In genomic region chr14:122344272-122345224, GRCm38 (mm10) we compare ENCODE assay signal across 18 mouse cellular contexts.
DNase-seq lines count a peak whose midpoint lies in the region; ATAC-seq lines count a peak whose summit lies in the region.
"Had no signal": no experiment of that assay in that cellular context is flagged by ENCODE, and none has a peak within 500 bp of the region (broad histone marks: within the 10 kb centered on the region; RNA-seq: fewer than 3 reads in every experiment).

No protein-coding gene starts in this region.

- peak overlapping the region; percentile 6; the same call in 1 of the 2 replicates for H3K4me3 ChIP-seq in hindbrain, embryonic 15.5 days
- H3K4me3 ChIP-seq: embryonic facial prominence, embryonic 10.5 days; gastrocnemius, adult 2 months; limb, embryonic 15.5 days had no signal

- no peaks in the 10 kb centered on the region for H3K9me3 ChIP-seq in hindbrain, embryonic 15.5 days
- H3K9me3 ChIP-seq: embryonic facial prominence, embryonic 10.5 days; limb, embryonic 15.5 days had no signal

- H3K27ac ChIP-seq in hindbrain, embryonic 15.5 days (replicated peaks), result peak overlapping the region; percentile 6
- H3K27ac ChIP-seq: embryonic facial prominence, embryonic 10.5 days; gastrocnemius, adult 2 months; limb, embryonic 15.5 days; stomach, postnatal 0 days had no signal

- H3K9ac ChIP-seq in hindbrain, embryonic 15.5 days, result no peak overlapping the region
- H3K9ac ChIP-seq: limb, embryonic 15.5 days had no signal

- WGBS in hindbrain, embryonic 15.5 days, result 51% methylated on average over 18 of the region's 18 CpGs

- H3K36me3 ChIP-seq in hindbrain, embryonic 15.5 days, result no peaks in the 10 kb centered on the region
- H3K36me3 ChIP-seq: embryonic facial prominence, embryonic 10.5 days; limb, embryonic 15.5 days had no signal

- peaks cover 3% of the 10 kb centered on the region for H3K4me1 ChIP-seq in hindbrain, embryonic 15.5 days (replicated peaks)
- H3K4me1 ChIP-seq: limb, embryonic 15.5 days had no signal

- peak overlapping the region; percentile 34 for H3K4me2 ChIP-seq in hindbrain, embryonic 15.5 days
- H3K4me2 ChIP-seq: limb, embryonic 15.5 days had no signal

- H3K27me3 ChIP-seq in hindbrain, embryonic 15.5 days, result no peaks in the 10 kb centered on the region
- H3K27me3 ChIP-seq: limb, embryonic 15.5 days had no signal

- peak; percentile 76 for ATAC-seq in hindbrain, embryonic 15.5 days (ENCODE audit: low FRiP score, low read depth)
- ATAC-seq: intestine, postnatal 0 days had no signal

- peak; percentile 38 to 58 for DNase-seq in cerebellum, postnatal 25 days
- DNase-seq in cerebellum, adult 11-12 months, result no peak
- DNase-seq in right cerebral cortex, postnatal 25 days, result peak; percentile 30
- no peak for DNase-seq in right cerebral cortex, postnatal 14 days
- DNase-seq in urinary bladder, postnatal 10 days (ENCODE audit: low spot score), result no peak
- no peak for DNase-seq in gastrocnemius, adult 8-10 months (ENCODE audit: low spot score in 2 of 2)
- DNase-seq in layer of hippocampus, postnatal 25 days (ENCODE audit: extremely low spot score in 1 of 2, low spot score in 1 of 2), result no peak
- DNase-seq: adrenal gland, adult 8-10 months; B cell, adult 2 months; gastrocnemius, adult 2 months; heart, postnatal 14 days; kidney, postnatal 36 days; lung, adult 18-20 months had no signal

Comparison
In these comparisons a context has a peak if more than half of its experiments do, and no peak if none do; other contexts are left out.
1. DNase-seq: peak in cerebellum, postnatal 25 days (2 of 2) and right cerebral cortex, postnatal 25 days (single experiment); none in cerebellum, adult 11-12 months (single experiment), right cerebral cortex, postnatal 14 days (single experiment), urinary bladder, postnatal 10 days (single experiment), gastrocnemius, adult 8-10 months (0 of 2) and layer of hippocampus, postnatal 25 days (0 of 2).